Mouse (Mus musculus) hindbrain, postnatal 0 days (tissue): ENCODE measurements around the gene Ush1c. TPM values are rescaled to one million over a fixed set of nuclear protein-coding genes. Genes with fewer than 3 reads are reported as not detected.

ENCODE experiments used
- ATAC-seq: fragments of 200-750 bp; cut with Nextera tagmentation; 2 replicates; pipeline ENCODE4 v1.8.0; 2017; ENCODE audit warnings: mild to moderate bottlenecking, moderate TSS enrichment, moderate library complexity
- DNase-seq: peaks from one replicate; pipeline ENCODE4 v3.0.0-alpha.2; 2015; ENCODE audit warnings: low spot score
- H3K27ac ChIP-seq: fragments of 300-500 bp; sonication (generic); 2 replicates; pipeline ENCODE4 v1.5.1; 2014; ENCODE audit warnings: mild to moderate bottlenecking
- H3K27me3 ChIP-seq: fragments of 300-500 bp; sonication (generic); 2 replicates; pipeline ENCODE4 v1.6.1; 2014; ENCODE audit warnings: low read length, mixed read lengths; ENCODE audit not compliant: insufficient read depth
- H3K36me3 ChIP-seq: fragments of 300-500 bp; sonication (generic); 2 replicates; pipeline ENCODE4 v1.6.1; 2014; ENCODE audit warnings: low read length, mixed read lengths; ENCODE audit not compliant: insufficient read depth
- H3K4me1 ChIP-seq: fragments of 300-500 bp; sonication (generic); 2 replicates; pipeline ENCODE4 v1.6.1; 2014; ENCODE audit warnings: antibody characterized with exemption, low read length, mixed read lengths; ENCODE audit not compliant: insufficient read depth
- H3K4me2 ChIP-seq: fragments of 300-500 bp; sonication (generic); 2 replicates; pipeline ENCODE4 v1.6.1; 2014; ENCODE audit warnings: low read depth, mild to moderate bottlenecking, low read length, moderate library complexity, mixed read lengths
- H3K4me3 ChIP-seq: fragments of 300-500 bp; sonication (generic); 2 replicates; pipeline ENCODE4 v1.5.1; 2014; ENCODE audit warnings: low read length
- H3K9ac ChIP-seq: fragments of 300-500 bp; sonication (generic); replicated peaks from 2 replicates; pipeline ENCODE4 v1.6.1; 2014; ENCODE audit warnings: mild to moderate bottlenecking, low read length, moderate library complexity, mixed read lengths
- H3K9me3 ChIP-seq: fragments of 300-500 bp; sonication (generic); 2 replicates; pipeline ENCODE4 v1.6.1; 2016; ENCODE audit warnings: low read length, mixed read lengths
- CTCF ChIP-seq: IDR thresholded peaks from 2 replicates; pipeline ENCODE4 v1.5.1; 2016; ENCODE audit warnings: antibody characterized with exemption, control low read depth, low read depth
- WGBS: fragments of 180-500 bp; shearing (Covaris S2); extraction: QIAGEN DNeasy Blood & Tissue Kit; methylation state at CpG from one replicate; pipeline ENCODE4 v1.1.7; 2014; 5-methylcytosine and 5-hydroxymethylcytosine counted together
- polyA plus RNA-seq: library from polyadenylated mRNA; unstranded; fragments of >200 nt; fragmentation: Nextera tagmentation; extraction: Ambion mirVana; gene quantifications from 2 replicates; pipeline ENCODE4 v1.2.1, GENCODE M21; 2015
- total RNA-seq: library from RNA; depleted of rRNA; stranded (reverse); fragments of >200 nt; gene quantifications from 2 replicates; pipeline ENCODE4 v1.2.3, GENCODE M21; 2014

Gene Ush1c
- total and polyA plus RNA-seq, 2 experiments from 2014 or later, result 1.5 to 1.7 TPM

DNA sequence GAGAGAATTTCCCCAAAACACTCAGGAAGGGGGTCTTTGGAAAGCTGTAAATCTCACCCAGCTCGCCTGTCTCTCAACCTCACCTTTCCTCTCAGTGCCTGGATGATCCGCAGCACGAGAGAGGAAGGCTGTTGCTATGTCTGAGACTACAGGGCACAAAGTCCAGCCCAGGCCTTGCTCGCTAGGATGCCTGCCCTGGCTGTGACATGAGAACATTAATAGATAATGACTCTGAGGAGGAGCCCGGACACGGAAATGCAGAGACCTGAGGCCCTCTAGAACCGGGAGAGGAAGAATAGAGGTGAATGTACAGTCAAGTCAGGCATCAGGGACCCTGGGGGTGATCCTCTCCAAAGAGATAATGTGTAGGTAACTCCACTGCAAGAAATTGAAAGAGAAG lies 1.1 kb downstream of the Ush1c start:
- TF ChIP-seq CTCF, result no peak
- WGBS, result 68% methylated on average over 7 of the region's 7 CpGs
- H3K27ac ChIP-seq, result no peak overlapping the region
- no peaks in the 10 kb centered on the region for H3K36me3 ChIP-seq
- H3K4me1 ChIP-seq, result peaks cover 12% of the 10 kb centered on the region; the same call in 1 of the 2 replicates
- H3K9me3 ChIP-seq, result no peaks in the 10 kb centered on the region
- no peaks in the 10 kb centered on the region for H3K27me3 ChIP-seq
- no peak overlapping the region for H3K4me2 ChIP-seq
- no peak overlapping the region for H3K9ac ChIP-seq
- H3K4me3 ChIP-seq, result no peak overlapping the region
- ATAC-seq (no peak), DNase-seq (no peak)

DNA sequence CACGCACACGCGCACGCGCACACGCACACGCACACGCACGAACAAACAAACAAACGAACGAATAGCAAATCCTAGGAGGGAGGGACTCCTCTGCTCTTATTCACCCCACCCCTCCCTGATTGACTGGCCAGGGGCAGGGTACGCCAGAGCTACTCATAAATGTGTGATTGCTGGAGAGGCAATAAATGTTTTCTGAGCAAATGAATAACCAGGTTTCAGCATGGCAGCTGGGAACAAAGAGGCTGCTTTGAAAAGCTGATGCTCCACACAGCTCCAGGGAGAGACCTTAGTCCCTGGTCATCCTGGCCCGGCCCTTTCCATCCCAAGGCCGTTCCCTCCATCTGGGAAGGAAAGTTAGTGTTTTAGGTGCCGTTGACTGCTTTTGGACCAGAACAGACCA lies 1.9 kb downstream of the Ush1c start:
- 77% methylated on average over 15 of the region's 15 CpGs for WGBS
- Histone ChIP-seq H3K27me3 (no peaks in the 10 kb centered on the region), H3K9ac (no peak overlapping the region), H3K4me3 (no peak overlapping the region), H3K4me2 (no peak overlapping the region; the same call in 1 of the 2 replicates), H3K36me3 (no peaks in the 10 kb centered on the region), H3K27ac (0 out of 2 replicates have a peak overlapping the region, but pooled peaks have one; percentile 15), H3K4me1 (peaks cover 12% of the 10 kb centered on the region; the same call in 1 of the 2 replicates), H3K9me3 (no peaks in the 10 kb centered on the region)
- no peak for TF ChIP-seq CTCF
- ATAC-seq (peak; percentile 36; the same call in 1 of the 2 replicates), DNase-seq (no peak)

DNA sequence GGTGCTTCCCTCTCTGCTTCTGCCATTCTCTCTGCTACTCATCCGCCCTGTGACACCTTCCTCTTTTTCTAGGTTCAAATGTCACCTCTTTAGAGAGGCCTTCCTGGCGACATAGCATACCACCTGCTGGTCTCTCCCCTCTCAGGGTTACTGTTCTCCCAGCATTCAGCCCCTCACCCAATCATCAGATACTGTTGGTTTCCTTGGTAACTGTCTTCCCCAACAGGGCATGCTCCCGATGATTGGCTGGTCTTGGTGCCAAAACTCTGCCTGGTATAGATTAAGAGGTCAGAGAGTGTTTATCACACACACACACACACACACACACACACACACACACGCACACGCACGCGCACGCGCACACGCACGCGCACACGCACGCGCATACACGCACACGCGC lies 2.4 kb downstream of the Ush1c start:
- H3K4me2 ChIP-seq, result no peak overlapping the region
- H3K36me3 ChIP-seq, result no peaks in the 10 kb centered on the region
- peak overlapping the region; percentile 15; the same call in 1 of the 2 replicates for H3K27ac ChIP-seq
- ATAC-seq, result peak; percentile 80
- H3K4me3 ChIP-seq, result no peak overlapping the region
- H3K4me1 ChIP-seq, result peaks cover 12% of the 10 kb centered on the region; the same call in 1 of the 2 replicates
- TF ChIP-seq CTCF, result no peak
- DNase-seq, result peak; percentile 68
- 70% methylated on average over 18 of the region's 18 CpGs for WGBS
- H3K9ac ChIP-seq, result no peak overlapping the region
- no peaks in the 10 kb centered on the region for H3K9me3 ChIP-seq
- H3K27me3 ChIP-seq, result no peaks in the 10 kb centered on the region

DNA sequence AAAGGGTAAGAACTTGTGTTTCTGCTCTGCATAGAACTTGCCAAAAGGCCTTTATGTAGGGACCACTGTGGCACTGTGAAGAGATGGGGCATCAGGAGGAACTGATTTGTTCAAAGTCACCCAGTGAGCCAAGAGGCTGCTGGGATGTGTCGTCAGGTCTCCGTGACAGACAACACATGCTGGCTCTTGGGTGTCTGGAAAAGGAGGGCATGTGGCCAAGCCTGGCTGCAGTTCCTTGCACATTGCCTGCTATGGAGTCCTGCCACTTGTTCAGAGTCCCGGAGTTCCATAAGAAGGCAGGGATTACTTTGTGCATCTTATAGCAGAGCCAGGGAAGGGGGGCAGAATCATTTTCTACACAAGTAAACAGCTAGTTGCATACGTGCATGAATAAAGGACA lies 11.4 kb downstream of the Ush1c start:
- Histone ChIP-seq H3K27ac (no peak overlapping the region), H3K9me3 (no peaks in the 10 kb centered on the region), H3K4me3 (no peak overlapping the region), H3K36me3 (no peaks in the 10 kb centered on the region), H3K9ac (no peak overlapping the region), H3K27me3 (no peaks in the 10 kb centered on the region), H3K4me2 (no peak overlapping the region), H3K4me1 (peaks cover 3% of the 10 kb centered on the region; the same call in 1 of the 2 replicates)
- no peak for TF ChIP-seq CTCF
- ATAC-seq, result peak; percentile 33; the same call in 1 of the 2 replicates
- 34% methylated on average over 4 of the region's 4 CpGs for WGBS
- peak; percentile 68 for DNase-seq

DNA sequence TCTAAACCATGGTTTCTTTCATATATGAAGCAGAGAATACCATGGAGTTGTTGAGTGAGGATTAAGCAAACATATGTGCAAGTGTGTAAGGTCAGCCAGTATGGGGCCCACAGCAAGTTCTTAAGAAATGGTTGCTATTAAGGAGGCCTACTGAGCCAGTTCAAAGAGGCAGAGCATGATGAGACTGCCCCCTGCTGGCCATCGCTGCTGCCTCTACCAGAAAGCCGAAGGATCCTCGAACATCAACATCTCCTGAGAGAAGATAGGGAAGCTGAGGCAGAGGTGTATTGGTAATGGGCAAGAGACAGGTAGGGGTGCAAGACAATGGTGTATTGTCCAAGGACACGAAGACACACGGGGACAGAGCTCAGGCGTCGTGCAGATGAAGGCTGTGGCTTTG lies 12.1 kb downstream of the Ush1c start:
- no peak overlapping the region for H3K9ac ChIP-seq
- H3K4me3 ChIP-seq, result no peak overlapping the region
- H3K4me1 ChIP-seq, result peaks cover 3% of the 10 kb centered on the region; the same call in 1 of the 2 replicates
- H3K9me3 ChIP-seq, result no peaks in the 10 kb centered on the region
- ATAC-seq, result no peak
- H3K27ac ChIP-seq, result no peak overlapping the region
- WGBS, result 33% methylated on average over 7 of the region's 7 CpGs
- no peaks in the 10 kb centered on the region for H3K36me3 ChIP-seq
- no peaks in the 10 kb centered on the region for H3K27me3 ChIP-seq
- TF ChIP-seq CTCF, result peak; percentile 72
- H3K4me2 ChIP-seq, result no peak overlapping the region
- DNase-seq, result peak; percentile 58

DNA sequence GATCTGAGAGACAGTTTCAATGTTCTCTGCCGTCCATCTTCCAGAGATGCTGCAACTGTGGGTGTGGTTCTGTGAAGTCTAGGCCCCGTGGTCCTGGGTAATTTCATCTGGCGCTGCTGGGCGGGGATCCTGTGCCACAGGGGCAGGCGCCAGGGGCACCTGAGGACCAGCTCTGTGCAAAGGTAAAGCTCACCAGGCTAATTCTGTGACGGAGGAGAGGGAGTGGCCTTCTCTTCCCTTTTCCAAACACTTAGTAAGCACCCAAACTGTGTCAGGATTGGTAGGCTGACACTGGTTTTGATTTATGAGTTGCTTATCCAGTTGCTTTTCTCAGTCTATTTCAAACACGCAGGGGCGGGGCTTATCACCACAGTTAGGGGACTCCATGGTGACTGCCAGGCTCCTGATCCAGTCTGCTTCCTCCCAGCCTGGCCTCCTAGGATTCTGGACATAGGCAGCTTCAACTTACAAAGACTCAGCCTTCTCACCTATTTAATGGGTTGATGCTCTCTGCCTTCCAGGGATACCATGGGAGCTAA lies 17.6 kb downstream of the Ush1c start:
- DNase-seq (no peak), ATAC-seq (no peak)
- H3K9ac ChIP-seq, result no peak overlapping the region
- no peak overlapping the region for H3K4me3 ChIP-seq
- no peak overlapping the region for H3K4me2 ChIP-seq
- no peaks in the 10 kb centered on the region for H3K4me1 ChIP-seq
- H3K36me3 ChIP-seq, result no peaks in the 10 kb centered on the region
- H3K9me3 ChIP-seq, result no peaks in the 10 kb centered on the region
- H3K27ac ChIP-seq, result no peak overlapping the region
- no peaks in the 10 kb centered on the region for H3K27me3 ChIP-seq
- WGBS, result 78% methylated on average over 8 of the region's 8 CpGs
- TF ChIP-seq CTCF, result no peak

DNA sequence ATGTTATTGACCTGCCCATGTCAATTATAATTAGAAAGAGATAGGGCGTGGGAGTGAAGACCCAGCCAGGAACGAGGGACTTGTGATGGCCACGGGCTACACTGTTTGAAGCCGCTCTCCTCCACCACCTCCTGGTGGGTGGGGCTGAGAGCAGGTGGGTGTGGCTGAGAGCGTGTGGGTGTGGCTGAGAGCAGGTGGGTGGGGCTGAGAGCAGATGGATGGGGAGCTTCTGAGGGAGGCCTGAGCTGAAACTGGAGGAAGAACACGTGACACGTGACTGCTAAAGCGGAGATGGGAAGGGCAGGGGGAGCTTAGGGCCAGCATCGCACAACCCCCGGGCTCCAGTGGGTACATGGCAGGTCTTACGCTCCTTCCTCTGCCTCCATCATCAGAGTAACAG lies 19.9 kb downstream of the Ush1c start:
- Histone ChIP-seq H3K27ac (no peak overlapping the region), H3K4me2 (no peak overlapping the region), H3K36me3 (no peaks in the 10 kb centered on the region), H3K9ac (no peak overlapping the region), H3K27me3 (no peaks in the 10 kb centered on the region), H3K9me3 (no peaks in the 10 kb centered on the region), H3K4me3 (no peak overlapping the region), H3K4me1 (no peaks in the 10 kb centered on the region)
- 19% methylated on average over 11 of the region's 11 CpGs for WGBS
- DNase-seq, result peak; percentile 36
- TF ChIP-seq CTCF, result no peak
- ATAC-seq, result peak; percentile 69; the same call in 1 of the 2 replicates
